Mouse (Mus musculus): ENCODE measurements around the gene Hmga1b. TPM values are rescaled to one million over a fixed set of nuclear protein-coding genes. Genes with fewer than 3 reads are reported as not detected.
"Not testable (repeated sequence)": the region's sequence is repeated elsewhere in the genome, so short reads cannot be mapped to it uniquely, and the experiment has no call there.

Gene Hmga1b
- polyA plus RNA-seq, 1 experiment from 2014 or later: 2.4 TPM

- Histone ChIP-seq H3K9me3 (no peaks in the 10 kb centered on the region), H3K27me3 (no peaks in the 10 kb centered on the region), H3K4me2 (no peak overlapping the region), H3K4me3 (no peak overlapping the region), H3K4me1 (replicated peaks) (no peaks in the 10 kb centered on the region), H3K9ac (no peak overlapping the region), H3K27ac (replicated peaks) (no peak overlapping the region), H3K36me3 (no peaks in the 10 kb centered on the region)
- no peak for ATAC-seq (ENCODE audit: low read depth)
- 90% methylated on average over 5 of the region's 5 CpGs for WGBS
Measured at GRCm38 (mm10) chr11:120740981-120741380, 21.6 kb upstream of the Hmga1b start.

GRCm38 (mm10) chr11:120744121-120744701 lies 18.4 kb upstream of the Hmga1b start:
- no peak overlapping the region for H3K9ac ChIP-seq
- H3K27ac ChIP-seq (replicated peaks): no peak overlapping the region
- no peaks in the 10 kb centered on the region for H3K36me3 ChIP-seq
- no peak for ATAC-seq (ENCODE audit: low read depth)
- no peak overlapping the region for H3K4me2 ChIP-seq
- H3K4me3 ChIP-seq: no peak overlapping the region
- 77% methylated on average over 7 of the region's 7 CpGs for WGBS
- H3K27me3 ChIP-seq: no peaks in the 10 kb centered on the region
- H3K4me1 ChIP-seq (replicated peaks): no peaks in the 10 kb centered on the region
- no peaks in the 10 kb centered on the region for H3K9me3 ChIP-seq

DNA sequence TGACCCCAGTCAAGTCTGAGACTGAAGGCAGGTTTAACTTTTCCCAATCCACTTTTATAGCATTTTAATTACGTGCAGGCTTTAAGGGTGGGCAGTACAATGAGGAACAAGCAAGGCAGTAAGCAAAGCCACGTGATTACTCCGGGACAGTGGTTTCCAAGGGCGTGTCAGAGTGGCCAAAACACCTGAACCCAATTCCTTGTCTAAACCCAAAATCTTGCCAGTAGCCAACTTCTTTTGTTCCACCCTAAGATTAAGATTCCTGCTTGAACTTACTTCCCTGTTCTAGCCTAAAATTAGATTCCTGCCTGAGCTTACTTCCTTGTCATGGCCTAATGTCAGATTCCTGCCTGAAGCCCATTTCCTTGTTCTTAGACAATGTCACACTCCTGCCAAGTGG lies 14.6 kb upstream of the Hmga1b start:
- H3K4me2 ChIP-seq: no peak overlapping the region
- no peak for ATAC-seq (ENCODE audit: low read depth)
- H3K36me3 ChIP-seq: no peaks in the 10 kb centered on the region
- no peak overlapping the region for H3K4me3 ChIP-seq
- WGBS: 70% methylated on average over 4 of the region's 4 CpGs
- no peaks in the 10 kb centered on the region for H3K9me3 ChIP-seq
- H3K9ac ChIP-seq: no peak overlapping the region
- no peaks in the 10 kb centered on the region for H3K27me3 ChIP-seq
- H3K27ac ChIP-seq (replicated peaks): no peak overlapping the region
- H3K4me1 ChIP-seq (replicated peaks): no peaks in the 10 kb centered on the region

DNA sequence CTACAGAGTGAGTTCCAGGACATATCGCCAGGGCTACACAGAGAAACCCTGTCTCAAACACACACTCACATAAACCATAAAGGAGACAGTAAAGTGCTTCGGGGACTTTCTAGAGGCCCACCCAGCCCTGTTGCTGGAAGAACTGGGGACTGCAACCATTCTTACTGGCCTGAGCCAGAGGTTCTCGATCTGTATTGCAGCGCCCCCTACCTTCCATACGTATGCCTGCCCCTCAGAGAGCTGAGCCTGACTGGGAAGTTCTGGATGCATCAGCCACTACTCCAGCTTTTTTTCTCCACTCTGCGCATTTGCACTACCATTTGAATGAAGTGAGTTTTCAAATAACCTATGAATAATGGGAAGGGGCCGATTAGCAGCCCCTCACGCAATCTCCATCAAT lies 13.2 kb upstream of the Hmga1b start:
- ATAC-seq (ENCODE audit: low read depth): no peak
- 60% methylated on average over 8 of the region's 8 CpGs for WGBS

GRCm38 (mm10) chr11:120751606-120752005 lies 11.0 kb upstream of the Hmga1b start:
- Histone ChIP-seq H3K36me3 (no peaks in the 10 kb centered on the region), H3K9ac (no peak overlapping the region), H3K27ac (replicated peaks) (no peak overlapping the region), H3K4me2 (no peak overlapping the region), H3K9me3 (no peaks in the 10 kb centered on the region), H3K27me3 (no peaks in the 10 kb centered on the region), H3K4me3 (no peak overlapping the region), H3K4me1 (replicated peaks) (no peaks in the 10 kb centered on the region)
- 74% methylated on average over 4 of the region's 4 CpGs for WGBS
- ATAC-seq (ENCODE audit: low read depth): no peak

More for the DNA sequence above, 13.2 kb upstream of the Hmga1b start:
- no peaks in the 10 kb centered on the region for H3K36me3 ChIP-seq
- no peak overlapping the region for H3K4me2 ChIP-seq
- H3K4me3 ChIP-seq: no peak overlapping the region
- H3K27me3 ChIP-seq: no peaks in the 10 kb centered on the region
- no peak overlapping the region for H3K9ac ChIP-seq
- no peak overlapping the region for H3K27ac ChIP-seq (replicated peaks)
- H3K9me3 ChIP-seq: no peaks in the 10 kb centered on the region
- no peaks in the 10 kb centered on the region for H3K4me1 ChIP-seq (replicated peaks)

DNA sequence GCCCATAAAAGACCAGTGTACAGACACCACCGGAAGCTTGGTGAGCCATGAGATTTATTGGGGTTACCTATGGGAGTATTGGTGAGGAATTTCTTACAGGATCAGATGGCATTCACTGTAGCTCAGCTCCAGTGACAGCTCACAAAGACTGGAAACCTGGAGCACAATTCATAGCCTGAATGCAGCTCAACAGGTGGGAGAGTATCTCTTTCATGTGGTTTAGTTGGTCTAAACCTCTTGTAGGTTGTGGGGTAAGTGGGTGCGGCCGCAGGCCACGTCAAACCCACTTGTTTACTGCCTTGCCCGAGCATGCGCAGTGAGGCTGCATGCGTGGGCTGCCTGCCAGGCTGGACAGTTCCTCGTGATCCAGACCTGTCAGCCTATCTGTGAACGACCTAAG lies 2.4 kb upstream of the Hmga1b start:
- no peak overlapping the region for H3K27ac ChIP-seq (replicated peaks)
- H3K9ac ChIP-seq: no peak overlapping the region
- no peak overlapping the region for H3K4me3 ChIP-seq
- H3K4me2 ChIP-seq: no peak overlapping the region
- H3K9me3 ChIP-seq: 0 out of 2 replicates have a peak, but pooled peaks cover 16% of the 10 kb centered on the region
- H3K27me3 ChIP-seq: peaks cover 12% of the 10 kb centered on the region
- WGBS: 90% methylated on average over 9 of the region's 9 CpGs
- no peaks in the 10 kb centered on the region for H3K36me3 ChIP-seq
- no peak for ATAC-seq (ENCODE audit: low read depth)
- no peaks in the 10 kb centered on the region for H3K4me1 ChIP-seq (replicated peaks)

GRCm38 (mm10) chr11:120761811-120762671 lies 553 bp upstream of the Hmga1b start:
- ATAC-seq (ENCODE audit: low read depth): no peak
- no peak overlapping the region for H3K4me3 ChIP-seq
- H3K27ac ChIP-seq (replicated peaks): no peak overlapping the region
- no peak overlapping the region for H3K4me2 ChIP-seq
- 72% methylated on average over 14 of the region's 14 CpGs for WGBS
- peaks cover 12% of the 10 kb centered on the region for H3K27me3 ChIP-seq
- no peaks in the 10 kb centered on the region for H3K36me3 ChIP-seq
- 0 out of 2 replicates have a peak, but pooled peaks cover 16% of the 10 kb centered on the region for H3K9me3 ChIP-seq
- 0 out of 2 replicates have a peak overlapping the region, but pooled peaks have one; percentile 5 for H3K9ac ChIP-seq
- no peaks in the 10 kb centered on the region for H3K4me1 ChIP-seq (replicated peaks)

GRCm38 (mm10) chr11:120763121-120763999 lies 766 bp downstream of the Hmga1b start:
- Histone ChIP-seq H3K4me2 (peak overlapping the region; percentile 22; the same call in 1 of the 2 replicates), H3K27me3 (peaks cover 12% of the 10 kb centered on the region)
- H3K9ac ChIP-seq; H3K4me3 ChIP-seq; H3K9me3 ChIP-seq; H3K27ac ChIP-seq (replicated peaks); H3K4me1 ChIP-seq (replicated peaks); H3K36me3 ChIP-seq: not testable (repeated sequence)
- 12% methylated on average over 9 of the region's 23 CpGs for WGBS
- ATAC-seq (ENCODE audit: low read depth): peak; percentile 66; the same call in 1 of the 2 replicates

- H3K9ac ChIP-seq; H3K4me3 ChIP-seq; ATAC-seq (ENCODE audit: low read depth); H3K9me3 ChIP-seq; H3K27me3 ChIP-seq; H3K4me2 ChIP-seq; H3K27ac ChIP-seq (replicated peaks); H3K4me1 ChIP-seq (replicated peaks); H3K36me3 ChIP-seq: not testable (repeated sequence)
- 75% methylated on average over 4 of the region's 7 CpGs for WGBS
Measured at GRCm38 (mm10) chr11:120767023-120767422, 4.4 kb downstream of the Hmga1b start.

- WGBS: 57% methylated on average over 1 of the region's 1 CpGs
- no peak overlapping the region for H3K27ac ChIP-seq (replicated peaks)
- no peaks in the 10 kb centered on the region for H3K4me1 ChIP-seq (replicated peaks)
- H3K4me2 ChIP-seq: no peak overlapping the region
- H3K9me3 ChIP-seq: no peaks in the 10 kb centered on the region
- H3K4me3 ChIP-seq: no peak overlapping the region
- H3K36me3 ChIP-seq: no peaks in the 10 kb centered on the region
- no peak for ATAC-seq (ENCODE audit: low read depth)
- no peak overlapping the region for H3K9ac ChIP-seq
- no peaks in the 10 kb centered on the region for H3K27me3 ChIP-seq
Measured at GRCm38 (mm10) chr11:120768206-120768605, 5.6 kb downstream of the Hmga1b start.

- ATAC-seq (ENCODE audit: low read depth): no peak
- Histone ChIP-seq H3K36me3 (no peaks in the 10 kb centered on the region), H3K27ac (replicated peaks) (no peak overlapping the region), H3K4me2 (no peak overlapping the region), H3K4me3 (no peak overlapping the region), H3K9ac (no peak overlapping the region), H3K27me3 (no peaks in the 10 kb centered on the region), H3K9me3 (no peaks in the 10 kb centered on the region), H3K4me1 (replicated peaks) (peaks cover 16% of the 10 kb centered on the region; the same call in 1 of the 2 replicates)
- WGBS: 92% methylated on average over 3 of the region's 3 CpGs
Measured at GRCm38 (mm10) chr11:120772749-120773148, 10.2 kb downstream of the Hmga1b start.

All from neural tube, embryonic 13.5 days (tissue).